Mouse (Mus musculus) limb, embryonic 14.5 days (tissue): ENCODE data around the gene Nrn1. TPM values are rescaled to one million over a fixed set of nuclear protein-coding genes. Genes with fewer than 3 reads are reported as not detected.

ENCODE experiments used
- ATAC-seq: fragments of 200-750 bp; cut with Nextera tagmentation; 2 replicates; pipeline ENCODE4 v1.8.0; 2017; ENCODE audit warnings: low read depth, moderate number of reproducible peaks, moderate TSS enrichment; ENCODE audit not compliant: low FRiP score
- DNase-seq: peaks from one replicate; pipeline ENCODE4 v3.0.0-alpha.2; 2015; ENCODE audit warnings: low spot score
- H3K27ac ChIP-seq: fragments of 300-500 bp; sonication (generic); replicated peaks from 2 replicates; pipeline ENCODE4 v1.5.1; 2014; ENCODE audit warnings: low read depth, mild to moderate bottlenecking, low read length, moderate library complexity, mixed read lengths
- H3K27me3 ChIP-seq: fragments of 300-500 bp; sonication (generic); 2 replicates; pipeline ENCODE4 v1.6.1; 2014; ENCODE audit warnings: low read length, mixed read lengths; ENCODE audit not compliant: control insufficient read depth, insufficient read depth
- H3K36me3 ChIP-seq: fragments of 300-500 bp; sonication (generic); 2 replicates; pipeline ENCODE4 v1.6.1; 2014; ENCODE audit warnings: mild to moderate bottlenecking, low read length, moderate library complexity, mixed read lengths; ENCODE audit not compliant: control insufficient read depth, insufficient read depth
- H3K4me1 ChIP-seq: fragments of 300-500 bp; sonication (generic); 2 replicates; pipeline ENCODE4 v1.6.1; 2014; ENCODE audit warnings: antibody characterized with exemption, low read length, mixed read lengths; ENCODE audit not compliant: control insufficient read depth, insufficient read depth
- H3K4me2 ChIP-seq: fragments of 300-500 bp; sonication (generic); replicated peaks from 2 replicates; pipeline ENCODE4 v1.6.1; 2014; ENCODE audit warnings: low read depth, mild to moderate bottlenecking, low read length, moderate library complexity; ENCODE audit not compliant: severe bottlenecking
- H3K4me3 ChIP-seq: fragments of 300-500 bp; sonication (generic); replicated peaks from 2 replicates; pipeline ENCODE4 v1.5.1; 2014; ENCODE audit warnings: low read length
- H3K9ac ChIP-seq: fragments of 300-500 bp; sonication (generic); 2 replicates; pipeline ENCODE4 v1.6.1; 2014; ENCODE audit warnings: mild to moderate bottlenecking, low read depth, low read length, moderate library complexity; ENCODE audit not compliant: severe bottlenecking
- H3K9me3 ChIP-seq: fragments of 300-500 bp; sonication (generic); 2 replicates; pipeline ENCODE4 v1.6.1; 2016; ENCODE audit warnings: low read length; ENCODE audit not compliant: control insufficient read depth
- POLR2A ChIP-seq: fragments of 200-500 bp; IDR thresholded peaks from 2 replicates; pipeline ENCODE4 v1.8.0; 2012; ENCODE audit warnings: inconsistent platforms, mild to moderate bottlenecking, moderate library complexity, borderline replicate concordance; ENCODE audit not compliant: insufficient read depth, insufficient read length; ENCODE audit errors: extremely low read depth
- WGBS: fragments of 180-500 bp; shearing (Covaris S2); extraction: QIAGEN DNeasy Blood & Tissue Kit; methylation state at CpG from one replicate; pipeline ENCODE4 v1.1.7; 2014; 5-methylcytosine and 5-hydroxymethylcytosine counted together
- polyA plus RNA-seq, 2 experiments: library from polyadenylated mRNA; depleted of rRNA in 1 of 2; stranded (reverse) in 1 of 2; unstranded in 1 of 2; fragments of >200 nt; fragmentation: Nextera tagmentation in 1 of 2; extraction: Ambion mirVana in 1 of 2; gene quantifications; 2 replicates each; pipeline versions ENCODE4 v1.2.1 to v1.2.3; 2012 to 2014

Nrn1 gene
- polyA plus RNA-seq, 2 experiments = 13.8 to 14.7 TPM

- peak overlapping the region; percentile 50 for H3K9ac ChIP-seq
- H3K4me1 ChIP-seq = peaks cover 11% of the 10 kb centered on the region; the same call in 1 of the 2 replicates
- peak overlapping the region; percentile 70 for H3K4me2 ChIP-seq
- peak overlapping the region; percentile 88 for H3K27ac ChIP-seq
- no peaks in the 10 kb centered on the region for H3K9me3 ChIP-seq
- peaks cover 33% of the 10 kb centered on the region for H3K27me3 ChIP-seq
- H3K36me3 ChIP-seq = no peaks in the 10 kb centered on the region
- 5% methylated on average over 9 of the region's 9 CpGs for WGBS
- TF ChIP-seq POLR2A = no peak
- H3K4me3 ChIP-seq = peak overlapping the region; percentile 47
- peak; percentile 48 for DNase-seq
- peak; percentile 27 for ATAC-seq
Measured at GRCm38 (mm10) chr13:36736619-36736996, 1.7 kb upstream of the Nrn1 start.

- TF ChIP-seq POLR2A = no peak
- Histone ChIP-seq H3K27me3 (peaks cover 33% of the 10 kb centered on the region), H3K4me1 (peaks cover 13% of the 10 kb centered on the region; the same call in 1 of the 2 replicates)
Measured at GRCm38 (mm10) chr13:36735901-36736618, 1.1 kb upstream of the Nrn1 start.

GRCm38 (mm10) chr13:36733989-36734690, 791 bp downstream of the Nrn1 start:
- Histone ChIP-seq H3K4me2 (peak overlapping the region; percentile 70), H3K4me3 (peak overlapping the region; percentile 47), H3K36me3 (no peaks in the 10 kb centered on the region), H3K27me3 (peaks cover 43% of the 10 kb centered on the region), H3K27ac (peak overlapping the region; percentile 21; the same call in 1 of the 2 replicates), H3K9ac (peak overlapping the region; percentile 60), H3K4me1 (peaks cover 13% of the 10 kb centered on the region; the same call in 1 of the 2 replicates), H3K9me3 (no peaks in the 10 kb centered on the region)
- no peak for ATAC-seq
- no peak for TF ChIP-seq POLR2A
- under 1% methylated on average over 25 of the region's 26 CpGs for WGBS
- peak; percentile 22 for DNase-seq

More at GRCm38 (mm10) chr13:36735901-36736618, 1.1 kb upstream of the Nrn1 start:
- peak; percentile 90 for DNase-seq
- Histone ChIP-seq H3K9me3 (no peaks in the 10 kb centered on the region), H3K9ac (peak overlapping the region; percentile 50), H3K27ac (peak overlapping the region; percentile 88), H3K4me2 (peak overlapping the region; percentile 70), H3K36me3 (no peaks in the 10 kb centered on the region), H3K4me3 (peak overlapping the region; percentile 47)
- peak; percentile 90 for ATAC-seq
- WGBS = under 1% methylated on average over 27 of the region's 39 CpGs

DNA sequence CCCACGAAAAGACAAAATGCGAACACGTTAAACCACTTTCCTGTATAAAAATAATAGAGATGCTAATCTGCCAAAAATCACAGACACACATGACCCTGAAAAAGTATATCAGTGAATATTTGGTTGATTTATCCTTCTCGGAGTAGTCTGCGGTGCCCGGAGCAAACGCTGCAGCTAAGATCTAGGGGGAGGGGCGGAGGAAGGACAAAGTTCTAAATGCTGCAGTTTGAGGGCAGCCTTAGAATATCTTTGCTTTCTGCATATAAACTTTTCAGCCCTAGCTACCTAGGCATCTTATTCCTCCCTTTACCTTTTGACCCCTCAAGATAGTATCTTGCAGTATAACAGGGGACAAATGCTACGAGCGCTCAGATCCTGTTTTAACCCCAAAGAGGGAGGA, 1.4 kb downstream of the Nrn1 start:
- no peaks in the 10 kb centered on the region for H3K36me3 ChIP-seq
- H3K9ac ChIP-seq = peak overlapping the region; percentile 60
- ATAC-seq = no peak
- peaks cover 13% of the 10 kb centered on the region; the same call in 1 of the 2 replicates for H3K4me1 ChIP-seq
- peaks cover 47% of the 10 kb centered on the region for H3K27me3 ChIP-seq
- no peak for TF ChIP-seq POLR2A
- H3K4me2 ChIP-seq = peak overlapping the region; percentile 70
- WGBS = under 1% methylated on average over 10 of the region's 10 CpGs
- H3K27ac ChIP-seq = no peak overlapping the region
- no peak for DNase-seq
- no peaks in the 10 kb centered on the region for H3K9me3 ChIP-seq
- H3K4me3 ChIP-seq = peak overlapping the region; percentile 47

DNA sequence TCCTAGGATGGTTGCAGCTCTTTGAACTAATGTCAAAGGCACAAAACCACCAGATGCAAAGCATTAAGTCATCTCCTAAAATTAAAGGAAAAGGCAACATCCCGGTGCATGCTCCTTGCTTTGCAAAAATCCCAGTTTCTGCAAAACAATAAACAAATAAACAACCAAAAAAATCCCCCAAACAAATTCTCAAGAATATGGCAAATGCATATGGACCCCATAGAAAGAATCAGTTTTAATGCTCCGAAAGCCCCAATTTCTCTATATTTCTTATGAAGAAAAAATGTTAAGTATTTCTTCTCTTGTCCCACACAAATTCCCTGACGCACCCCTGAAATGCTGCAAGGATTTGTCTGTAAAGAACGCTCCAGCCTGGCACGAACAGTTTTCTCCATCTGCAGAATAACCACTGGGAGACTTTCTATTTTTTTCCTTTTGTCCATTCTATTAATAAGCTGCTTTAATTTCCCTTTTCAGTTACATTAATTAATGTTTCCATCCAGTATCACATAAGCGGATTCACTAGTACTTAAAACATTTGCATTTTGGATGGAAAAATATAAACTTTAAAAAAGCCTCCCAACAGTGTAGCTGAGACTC, 1.9 kb downstream of the Nrn1 start:
- H3K27ac ChIP-seq = no peak overlapping the region
- no peak overlapping the region; the same call in 1 of the 2 replicates for H3K9ac ChIP-seq
- H3K4me1 ChIP-seq = peaks cover 13% of the 10 kb centered on the region; the same call in 1 of the 2 replicates
- peak overlapping the region; percentile 70 for H3K4me2 ChIP-seq
- no peaks in the 10 kb centered on the region for H3K9me3 ChIP-seq
- no peak for TF ChIP-seq POLR2A
- H3K4me3 ChIP-seq = peak overlapping the region; percentile 47
- ATAC-seq = no peak
- no peaks in the 10 kb centered on the region for H3K36me3 ChIP-seq
- WGBS = 12% methylated on average over 6 of the region's 6 CpGs
- H3K27me3 ChIP-seq = peaks cover 50% of the 10 kb centered on the region
- no peak for DNase-seq
